Mouse (Mus musculus) intestine, postnatal 0 days (tissue): Measurements from ENCODE around the gene Hivep2. TPM values are rescaled to one million over a fixed set of nuclear protein-coding genes. Genes with fewer than 3 reads are reported as not detected.

Experiments
- ATAC-seq: fragments of 200-750 bp; cut with Nextera tagmentation; 2 replicates; pipeline ENCODE4 v1.8.0; 2017; ENCODE audit warnings: mild to moderate bottlenecking, moderate TSS enrichment, moderate library complexity
- H3K27ac ChIP-seq: fragments of 300-500 bp; sonication (generic); 2 replicates; pipeline ENCODE4 v1.5.1; 2014; ENCODE audit warnings: mild to moderate bottlenecking, low read depth, low read length, moderate library complexity
- H3K27me3 ChIP-seq: fragments of 300-500 bp; sonication (generic); replicated peaks from 2 replicates; pipeline ENCODE4 v1.6.1; 2014; ENCODE audit warnings: low read length, mixed read lengths; ENCODE audit not compliant: control insufficient read depth, insufficient read depth
- H3K36me3 ChIP-seq: fragments of 300-500 bp; sonication (generic); 2 replicates; pipeline ENCODE4 v1.6.1; 2014; ENCODE audit warnings: mild to moderate bottlenecking, moderate library complexity; ENCODE audit not compliant: control insufficient read depth, insufficient read depth
- H3K4me1 ChIP-seq: fragments of 300-500 bp; sonication (generic); replicated peaks from 2 replicates; pipeline ENCODE4 v1.6.1; 2014; ENCODE audit warnings: antibody characterized with exemption, low read length, mixed read lengths; ENCODE audit not compliant: control insufficient read depth, insufficient read depth
- H3K4me2 ChIP-seq: fragments of 300-500 bp; sonication (generic); replicated peaks from 2 replicates; pipeline ENCODE4 v1.6.1; 2014; ENCODE audit warnings: low read depth, mild to moderate bottlenecking, moderate library complexity
- H3K4me3 ChIP-seq: fragments of 300-500 bp; sonication (generic); 2 replicates; pipeline ENCODE4 v1.5.1; 2014; ENCODE audit warnings: low read depth, low read length
- H3K9ac ChIP-seq: fragments of 300-500 bp; sonication (generic); 2 replicates; pipeline ENCODE4 v1.6.1; 2014; ENCODE audit warnings: mild to moderate bottlenecking, low read depth, low read length
- H3K9me3 ChIP-seq: fragments of 300-500 bp; sonication (generic); 2 replicates; pipeline ENCODE4 v1.6.1; 2016; ENCODE audit warnings: mixed run types; ENCODE audit not compliant: control insufficient read depth
- CTCF ChIP-seq: sonication (generic); IDR thresholded peaks from 2 replicates; pipeline ENCODE4 v1.5.1; 2016; ENCODE audit warnings: low read depth, mild to moderate bottlenecking, control low read depth, antibody characterized with exemption, moderate library complexity
- WGBS: fragments of 180-500 bp; shearing (Covaris S2); extraction: QIAGEN DNeasy Blood & Tissue Kit; methylation state at CpG from one replicate; pipeline ENCODE4 v1.1.7; 2014; 5-methylcytosine and 5-hydroxymethylcytosine counted together
- polyA plus RNA-seq: library from polyadenylated mRNA; unstranded; fragments of >200 nt; fragmentation: Nextera tagmentation; extraction: Ambion mirVana; gene quantifications from 2 replicates; pipeline ENCODE4 v1.2.1, GENCODE M21; 2015

Hivep2 gene
- polyA plus RNA-seq, 1 experiment from 2014 or later: 3.5 TPM

- Histone ChIP-seq H3K4me3 (no peak overlapping the region), H3K27ac (no peak overlapping the region), H3K9me3 (no peaks in the 10 kb centered on the region), H3K36me3 (no peaks in the 10 kb centered on the region), H3K9ac (no peak overlapping the region), H3K4me2 (peak overlapping the region; percentile 30; the same call in 1 of the 2 replicates), H3K27me3 (no peaks in the 10 kb centered on the region), H3K4me1 (0 out of 2 replicates have a peak, but pooled peaks cover 3% of the 10 kb centered on the region)
- no peak for ATAC-seq
- 26% methylated on average over 8 of the region's 8 CpGs for WGBS
- TF ChIP-seq CTCF: peak; percentile 74
Measured at GRCm38 (mm10) chr10:13968989-13969388, 3.1 kb downstream of the Hivep2 start.

GRCm38 (mm10) chr10:13970321-13970720, 4.4 kb downstream of the Hivep2 start:
- TF ChIP-seq CTCF: no peak
- Histone ChIP-seq H3K4me2 (no peak overlapping the region), H3K27me3 (no peaks in the 10 kb centered on the region), H3K27ac (no peak overlapping the region), H3K9me3 (no peaks in the 10 kb centered on the region), H3K36me3 (no peaks in the 10 kb centered on the region), H3K4me1 (0 out of 2 replicates have a peak, but pooled peaks cover 4% of the 10 kb centered on the region), H3K4me3 (no peak overlapping the region), H3K9ac (no peak overlapping the region)
- WGBS: 80% methylated on average over 3 of the region's 3 CpGs
- no peak for ATAC-seq

- Histone ChIP-seq H3K27ac (no peak overlapping the region), H3K4me3 (no peak overlapping the region), H3K9me3 (no peaks in the 10 kb centered on the region), H3K36me3 (no peaks in the 10 kb centered on the region), H3K4me1 (peaks cover 12% of the 10 kb centered on the region; the same call in 1 of the 2 replicates), H3K4me2 (no peak overlapping the region), H3K27me3 (no peaks in the 10 kb centered on the region), H3K9ac (no peak overlapping the region)
- 60% methylated on average over 5 of the region's 5 CpGs for WGBS
- no peak for ATAC-seq
- TF ChIP-seq CTCF: no peak
Measured at GRCm38 (mm10) chr10:13971268-13971667, 5.4 kb downstream of the Hivep2 start.

GRCm38 (mm10) chr10:13973563-13974179, 7.8 kb downstream of the Hivep2 start:
- no peak overlapping the region for H3K9ac ChIP-seq
- no peak overlapping the region for H3K4me2 ChIP-seq
- no peaks in the 10 kb centered on the region for H3K27me3 ChIP-seq
- ATAC-seq: no peak
- TF ChIP-seq CTCF: no peak
- no peak overlapping the region for H3K27ac ChIP-seq
- H3K4me3 ChIP-seq: no peak overlapping the region
- H3K36me3 ChIP-seq: no peaks in the 10 kb centered on the region
- no peaks in the 10 kb centered on the region for H3K9me3 ChIP-seq
- 72% methylated on average over 7 of the region's 7 CpGs for WGBS
- H3K4me1 ChIP-seq: peaks cover 15% of the 10 kb centered on the region; the same call in 1 of the 2 replicates

GRCm38 (mm10) chr10:13974472-13974871, 8.6 kb downstream of the Hivep2 start:
- Histone ChIP-seq H3K9ac (no peak overlapping the region), H3K4me2 (no peak overlapping the region), H3K9me3 (no peaks in the 10 kb centered on the region), H3K36me3 (no peaks in the 10 kb centered on the region), H3K27me3 (no peaks in the 10 kb centered on the region), H3K4me1 (peaks cover 15% of the 10 kb centered on the region; the same call in 1 of the 2 replicates), H3K27ac (no peak overlapping the region), H3K4me3 (no peak overlapping the region)
- ATAC-seq: no peak
- TF ChIP-seq CTCF: no peak
- 76% methylated on average over 7 of the region's 7 CpGs for WGBS

GRCm38 (mm10) chr10:13975861-13976260, 10.0 kb downstream of the Hivep2 start:
- TF ChIP-seq CTCF: no peak
- WGBS: 70% methylated on average over 4 of the region's 4 CpGs
- Histone ChIP-seq H3K4me1 (peaks cover 15% of the 10 kb centered on the region; the same call in 1 of the 2 replicates), H3K36me3 (no peaks in the 10 kb centered on the region), H3K27me3 (no peaks in the 10 kb centered on the region), H3K4me3 (no peak overlapping the region), H3K27ac (no peak overlapping the region; the same call in 1 of the 2 replicates), H3K4me2 (0 out of 2 replicates have a peak overlapping the region, but pooled peaks have one; percentile 9), H3K9ac (no peak overlapping the region), H3K9me3 (no peaks in the 10 kb centered on the region)
- no peak for ATAC-seq
